Mouse (Mus musculus): ENCODE results near the gene Atn1. TPM values are rescaled to one million over a fixed set of nuclear protein-coding genes. Genes with fewer than 3 reads are reported as not detected.

Gene Atn1
- 77.8 and 103 TPM in 2 replicates for polyA plus RNA-seq (2012; rRNA removed)

GRCm38 (mm10) chr6:124755831-124756595 lies at the start of gene Atn1, which contains the start of gene Gm45234:
Gene Atn1, minus strand, starts transcription at chr6:124756524.
Gene Gm45234, minus strand, starts transcription at chr6:124756021.

GRCm38 (mm10) chr6:124779222-124779983 lies 23.1 kb upstream of the Atn1 start, which contains the start of gene Lrrc23:
Gene Lrrc23, minus strand, starts transcription at chr6:124779727.

GRCm38 (mm10) chr6:124769101-124769765 lies 12.9 kb upstream of the Atn1 start, which contains the start of gene Eno2:
Gene Eno2, minus strand, starts transcription at chr6:124769673.

DNA sequence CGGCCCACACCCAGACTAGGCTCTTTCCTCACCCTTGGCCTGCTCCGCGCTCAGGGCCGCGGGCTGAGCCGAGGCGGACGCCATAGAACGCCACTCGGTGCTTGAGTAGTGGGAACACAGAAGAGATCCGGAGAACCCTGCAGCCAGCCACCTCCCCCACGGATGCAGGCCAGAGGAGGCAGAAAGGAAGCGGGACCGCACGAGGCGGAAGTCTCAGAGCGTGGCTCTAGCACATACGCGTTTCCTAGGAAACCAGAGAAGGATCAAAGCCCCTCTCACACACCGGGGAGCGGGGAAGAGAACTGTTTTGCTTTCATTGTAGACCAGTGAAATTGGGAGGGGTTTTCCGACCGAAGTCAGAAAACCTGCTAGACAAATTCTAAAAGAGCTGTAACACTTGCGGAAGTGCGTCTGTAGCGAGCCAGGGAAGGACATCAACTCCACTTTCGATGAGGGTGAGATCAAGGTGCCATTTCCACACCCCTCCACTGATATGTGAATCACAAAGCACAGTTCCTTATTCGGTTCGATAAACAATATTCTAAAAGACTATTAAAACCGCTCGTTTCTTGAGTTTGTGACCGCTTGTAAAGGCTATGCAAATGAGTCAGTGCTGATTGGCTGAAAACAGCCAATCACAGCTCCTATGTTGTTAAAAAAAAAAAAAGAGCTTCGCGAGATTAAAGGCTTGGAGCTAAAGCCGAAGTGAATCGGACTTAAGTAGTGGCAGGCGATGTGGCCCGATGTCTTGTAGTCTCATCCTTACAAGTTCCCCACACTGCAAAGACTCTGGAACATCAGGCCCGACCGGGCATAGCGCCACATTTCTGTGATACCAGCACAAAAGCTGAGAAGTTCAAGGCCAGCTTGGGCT lies 15.2 kb downstream of the Atn1 start, which contains the start of gene Grcc10:
Gene Grcc10 (minus strand): TSS at position 487 of the 874 bp plus-strand sequence.

GRCm38 (mm10) chr6:124738511-124739023 lies 17.8 kb downstream of the Atn1 start, which contains the start of gene Ptpn6:
Gene Ptpn6, minus strand, starts transcription at chr6:124738714.

DNA sequence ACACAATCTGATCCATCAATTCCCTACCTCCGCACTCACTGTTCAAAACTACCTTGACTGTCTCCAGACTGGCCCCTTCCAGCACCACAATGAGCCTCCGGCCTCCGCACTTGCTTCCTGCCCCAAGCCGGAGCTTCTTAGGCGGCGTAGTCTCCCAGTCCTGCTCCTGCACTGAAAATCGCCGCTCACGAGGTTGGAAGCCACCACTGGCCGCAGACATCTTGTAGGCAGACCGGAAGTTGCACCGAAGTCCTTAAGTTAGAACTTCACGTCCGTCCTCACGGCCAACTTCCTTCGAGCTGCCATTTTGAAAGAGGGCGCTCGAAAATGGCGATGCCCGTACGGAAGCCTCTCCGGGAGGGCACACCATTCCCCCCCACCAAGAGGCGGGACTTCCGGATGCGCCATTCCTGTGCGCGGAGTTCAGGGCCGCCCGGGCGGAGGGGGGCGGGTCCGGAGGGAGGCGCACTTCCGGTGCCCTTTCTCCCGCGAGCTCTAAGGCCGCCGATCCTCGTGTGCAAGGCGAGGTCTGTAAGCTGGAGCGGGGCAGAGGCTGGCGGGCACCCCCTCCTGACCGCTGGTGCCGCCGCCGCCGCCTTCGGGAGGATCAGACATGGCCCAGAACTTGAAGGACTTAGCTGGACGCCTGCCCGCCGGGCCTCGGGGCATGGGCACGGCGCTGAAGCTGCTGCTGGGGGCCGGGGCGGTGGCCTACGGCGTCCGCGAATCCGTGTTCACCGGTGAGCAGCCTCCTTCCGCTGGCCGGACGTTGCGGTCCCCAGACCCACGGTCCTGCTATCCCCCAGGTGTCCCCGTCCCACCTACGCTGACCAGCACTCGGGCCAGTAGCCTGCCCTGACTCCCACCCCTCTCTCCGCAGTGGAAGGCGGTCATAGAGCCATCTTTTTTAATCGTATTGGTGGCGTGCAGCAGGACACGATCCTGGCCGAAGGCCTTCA lies 44.2 kb downstream of the Atn1 start, which contains the start of the genes Emg1 and Phb2:
Gene Emg1 (minus strand): TSS at position 355 of the 959 bp plus-strand sequence.
Gene Phb2 (plus strand): TSS at position 513 of the 959 bp plus-strand sequence.

Other genes starting within 250 kb of the Atn1 start
- 0.33 and 0.93 TPM in 2 replicates for gene C1ra, start 244.1 kb downstream of the Atn1 start, polyA plus RNA-seq (2012; rRNA removed)
- gene C1s1, start 214.2 kb downstream of the Atn1 start, polyA plus RNA-seq (2012; rRNA removed) = 1.3 and 2.9 TPM in 2 replicates
- not detected in 2 replicates for gene C1rb, start 186.2 kb downstream of the Atn1 start, polyA plus RNA-seq (2012; rRNA removed)
- gene C1s2, start 120.4 kb downstream of the Atn1 start, polyA plus RNA-seq (2012; rRNA removed) = 0.34 and 0.44 TPM in 2 replicates
- gene Lpcat3, start 93.5 kb downstream of the Atn1 start, polyA plus RNA-seq (2012; rRNA removed) = 53.8 and 63.1 TPM in 2 replicates
- gene Emg1, start 44.3 kb downstream of the Atn1 start, polyA plus RNA-seq (2012; rRNA removed) = 134 and 145 TPM in 2 replicates
- 171 and 179 TPM in 2 replicates for gene Phb2, start 44.2 kb downstream of the Atn1 start, polyA plus RNA-seq (2012; rRNA removed)
- 5.3 and 6.1 TPM in 2 replicates for gene Ptpn6, start 17.8 kb downstream of the Atn1 start, polyA plus RNA-seq (2012; rRNA removed)
- 499 and 546 TPM in 2 replicates for gene Grcc10, start 15.2 kb downstream of the Atn1 start, polyA plus RNA-seq (2012; rRNA removed)
- not detected in 2 replicates for gene Gm45234, start 503 bp downstream of the Atn1 start, polyA plus RNA-seq (2012; rRNA removed)
- gene Eno2, start 13.1 kb upstream of the Atn1 start, polyA plus RNA-seq (2012; rRNA removed) = 56.4 and 62.0 TPM in 2 replicates
- 9.0 and 9.4 TPM in 2 replicates for gene Lrrc23, start 23.2 kb upstream of the Atn1 start, polyA plus RNA-seq (2012; rRNA removed)
- 5.4 and 8.0 TPM in 2 replicates for gene Spsb2, start 52.1 kb upstream of the Atn1 start, polyA plus RNA-seq (2012; rRNA removed)
- 409 and 429 TPM in 2 replicates for gene Tpi1, start 57.8 kb upstream of the Atn1 start, polyA plus RNA-seq (2012; rRNA removed)
- 138 and 145 TPM in 2 replicates for gene Usp5, start 73.0 kb upstream of the Atn1 start, polyA plus RNA-seq (2012; rRNA removed)
- gene Cdca3, start 73.0 kb upstream of the Atn1 start, polyA plus RNA-seq (2012; rRNA removed) = 76.7 and 102 TPM in 2 replicates
- gene Gnb3, start 83.8 kb upstream of the Atn1 start, polyA plus RNA-seq (2012; rRNA removed) = 2.1 and 2.5 TPM in 2 replicates
- 143 and 182 TPM in 2 replicates for gene P3h3, start 101.2 kb upstream of the Atn1 start, polyA plus RNA-seq (2012; rRNA removed)
- gene Gpr162, start 107.5 kb upstream of the Atn1 start, polyA plus RNA-seq (2012; rRNA removed) = 72.7 and 75.1 TPM in 2 replicates
- 0.18 and 0.20 TPM in 2 replicates for gene Cd4, start 131.7 kb upstream of the Atn1 start, polyA plus RNA-seq (2012; rRNA removed)
- 4.0 and 4.2 TPM in 2 replicates for gene Lag3, start 155.2 kb upstream of the Atn1 start, polyA plus RNA-seq (2012; rRNA removed)
- 2,372 and 2,516 TPM in 2 replicates for gene Ptms, start 163.6 kb upstream of the Atn1 start, polyA plus RNA-seq (2012; rRNA removed)
- gene Mlf2, start 174.9 kb upstream of the Atn1 start, polyA plus RNA-seq (2012; rRNA removed) = 531 and 537 TPM in 2 replicates
- gene Cops7a, start 209.0 kb upstream of the Atn1 start, polyA plus RNA-seq (2012; rRNA removed) = 135 and 153 TPM in 2 replicates
- gene Pianp, start 240.2 kb upstream of the Atn1 start, polyA plus RNA-seq (2012; rRNA removed) = 36.3 and 46.5 TPM in 2 replicates

All from central nervous system, embryonic 14 days (tissue).